Mouse (Mus musculus): Measurements from ENCODE around the gene Zfpl1.

DNA sequence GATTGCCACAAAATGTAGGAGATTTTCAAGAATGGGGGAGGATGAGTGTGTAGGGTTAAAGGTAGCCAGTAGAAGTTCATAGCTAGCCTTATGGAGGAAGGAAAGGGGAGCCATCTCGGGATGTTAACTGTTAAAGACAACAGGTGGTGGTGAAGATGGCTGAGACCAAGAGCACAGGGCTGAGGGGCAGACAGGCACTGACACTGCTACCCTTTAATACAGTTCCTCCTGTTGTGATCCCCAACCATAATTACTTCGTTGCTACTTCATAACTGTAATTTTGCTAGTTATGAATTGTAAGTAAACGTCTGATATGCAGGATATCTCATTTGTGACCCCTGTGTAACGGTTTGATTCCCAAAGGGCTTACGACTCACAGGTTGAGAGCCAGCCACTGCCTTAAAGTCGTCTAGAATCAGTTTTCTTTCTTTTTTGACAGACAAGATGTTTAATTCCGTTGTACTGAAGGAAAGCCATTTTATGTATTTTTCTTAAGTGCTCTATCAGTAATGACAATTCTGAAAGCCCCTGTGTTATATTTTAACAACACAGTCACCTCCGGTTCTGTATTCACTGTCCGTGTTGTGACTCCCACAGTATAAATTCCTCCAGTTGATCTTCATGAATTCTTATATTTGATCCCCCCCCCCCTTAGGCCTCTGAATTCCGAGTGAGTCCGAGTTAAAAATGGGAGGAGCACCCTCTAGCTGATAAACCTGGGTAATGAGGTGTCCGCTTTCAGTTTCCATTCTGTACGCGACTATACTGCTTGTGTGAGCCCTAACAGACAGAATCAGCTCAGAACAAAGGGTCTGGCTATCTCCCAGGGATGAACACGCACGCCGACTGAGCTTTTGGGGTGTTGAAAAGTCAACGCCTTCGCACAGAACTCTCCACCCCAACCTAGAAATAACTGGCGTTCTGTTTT lies 39.1 kb downstream of the Zfpl1 start:
- TF ChIP-seq CTCF (IDR thresholded peaks at IDR 0.05; ENCODE audit: low read depth, low read length) = peak; percentile 3; the same call in 1 of the 2 replicates
- no peak for TF ChIP-seq POLR2A (IDR thresholded peaks at IDR 0.05; ENCODE audit: extremely low read depth, insufficient read depth, low read length)
